Mouse (Mus musculus) testis, adult 2 months (tissue): ENCODE measurements around the gene Parpbp.

ENCODE experiments used
- CTCF ChIP-seq: fragments of 200-500 bp; IDR thresholded peaks from 2 replicates; pipeline ENCODE4 v1.5.1; 2012; ENCODE audit warnings: low read depth, mild to moderate bottlenecking, inconsistent platforms, low read length, moderate library complexity; ENCODE audit not compliant: control insufficient read depth, insufficient read depth, insufficient replicate concordance
- POLR2A ChIP-seq: fragments of 200-500 bp; IDR thresholded peaks from 2 replicates; pipeline ENCODE4 v1.6.1; 2012; ENCODE audit warnings: low read depth, mild to moderate bottlenecking, inconsistent platforms, low read length, moderate library complexity; ENCODE audit not compliant: control insufficient read depth

DNA sequence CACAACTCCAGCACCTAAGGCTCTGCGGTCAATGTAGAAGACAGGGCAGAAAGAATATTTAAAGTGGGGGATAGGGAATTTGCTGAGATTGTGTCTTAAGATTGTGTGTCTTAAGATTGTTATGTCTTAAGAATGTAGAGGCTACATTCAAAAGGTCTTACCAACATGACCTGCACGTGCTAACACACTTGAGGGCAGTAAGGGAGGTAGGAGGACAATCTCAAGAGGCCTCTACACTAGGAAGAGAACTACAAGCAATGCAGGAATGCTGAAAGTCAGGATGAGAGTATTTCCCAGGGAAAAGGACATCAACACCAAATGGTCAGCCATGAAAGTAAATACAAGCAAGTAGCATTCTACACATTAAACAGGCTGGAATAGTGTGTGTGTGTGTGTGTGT is 40.6 kb downstream of the Parpbp start:
- TF ChIP-seq CTCF (no peak), POLR2A (no peak)
